Mouse (Mus musculus): ENCODE data around the gene Sorbs2. TPM values are rescaled to one million over a fixed set of nuclear protein-coding genes. Genes with fewer than 3 reads are reported as not detected.

Gene Sorbs2
- polyA plus RNA-seq, 1 experiment from 2014 or later = 458 TPM

DNA sequence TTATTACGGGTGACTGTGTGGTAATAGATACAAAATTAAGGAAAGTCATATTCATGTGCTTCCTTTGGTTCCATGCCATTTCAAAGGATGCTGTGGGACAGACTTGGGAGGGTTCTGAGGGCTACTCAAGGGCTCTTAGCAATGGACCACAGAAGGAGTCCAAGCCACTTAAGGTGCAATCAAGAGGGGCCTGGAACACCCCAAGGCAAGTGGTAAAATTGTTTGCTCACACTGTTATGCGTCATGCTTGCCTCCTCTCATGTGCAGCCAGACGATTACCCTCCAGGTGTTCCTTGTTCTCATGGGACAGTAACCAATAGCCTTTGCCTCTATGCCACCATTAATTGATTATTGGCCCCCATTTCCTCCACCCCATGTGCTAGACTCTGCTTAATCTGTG is 216.6 kb downstream of the Sorbs2 start:
- H3K9ac ChIP-seq = no peak overlapping the region
- no peak overlapping the region for H3K4me2 ChIP-seq
- no peak for ATAC-seq (ENCODE audit: insufficient number of reproducible peaks, low FRiP score)
- 81% methylated on average over 3 of the region's 3 CpGs for WGBS
- H3K9me3 ChIP-seq (replicated peaks) = no peaks in the 10 kb centered on the region
- H3K27me3 ChIP-seq (replicated peaks) = no peaks in the 10 kb centered on the region
- H3K4me1 ChIP-seq (replicated peaks) = peaks cover 16% of the 10 kb centered on the region; the same call in 1 of the 2 replicates
- H3K27ac ChIP-seq (ENCODE audit: poor library complexity, severe bottlenecking) = no peak overlapping the region
- no peak overlapping the region for H3K4me3 ChIP-seq
- peaks cover 13% of the 10 kb centered on the region; the same call in 1 of the 2 replicates for H3K36me3 ChIP-seq

DNA sequence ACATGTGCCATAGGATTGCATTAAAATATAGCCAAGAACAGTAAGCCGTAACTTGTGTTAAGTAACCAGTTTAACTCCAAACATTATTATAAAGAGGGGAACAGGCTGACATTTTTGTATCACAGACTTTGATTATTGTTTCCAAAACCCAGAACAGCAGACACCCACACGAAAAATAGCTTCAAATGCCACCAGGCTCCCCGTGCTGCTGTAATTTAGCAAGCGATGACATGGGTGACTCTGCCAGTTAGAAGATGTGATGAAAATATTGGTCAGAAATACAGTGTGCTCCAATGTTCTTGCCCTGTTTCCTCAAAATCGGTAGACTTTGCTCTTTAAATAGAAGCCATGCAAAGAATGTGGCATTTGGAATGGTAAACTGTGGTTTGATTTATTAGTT is 217.7 kb downstream of the Sorbs2 start:
- 72% methylated on average over 5 of the region's 5 CpGs for WGBS
- ATAC-seq (ENCODE audit: insufficient number of reproducible peaks, low FRiP score) = no peak

DNA sequence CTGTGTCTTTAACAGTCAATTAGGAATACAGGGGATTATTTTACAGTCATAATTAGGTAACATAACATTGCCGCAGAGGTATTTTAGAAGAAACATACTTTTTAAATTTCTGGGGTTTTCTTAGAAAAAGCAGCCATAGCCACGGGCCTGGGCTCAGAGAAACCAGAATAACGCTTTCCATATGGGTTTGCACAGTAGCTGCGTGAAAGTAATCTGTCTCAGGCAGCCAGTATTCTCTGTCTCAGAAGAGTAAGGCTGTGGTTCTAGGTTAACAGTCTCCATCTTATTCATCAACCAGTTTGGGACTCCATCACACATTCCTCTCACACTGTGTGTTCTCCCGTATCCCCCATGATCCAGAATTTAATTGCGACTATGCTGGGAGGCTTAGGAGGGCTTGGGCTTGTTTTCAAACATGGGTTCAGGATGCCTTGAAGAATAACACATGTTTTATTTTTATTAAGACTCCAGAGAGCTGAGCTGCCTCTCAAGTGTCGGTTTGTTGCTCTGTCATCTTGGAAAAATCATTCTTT is 222.3 kb downstream of the Sorbs2 start:
- Histone ChIP-seq H3K27me3 (replicated peaks) (no peaks in the 10 kb centered on the region), H3K4me1 (replicated peaks) (peaks cover 24% of the 10 kb centered on the region), H3K9ac (no peak overlapping the region), H3K4me3 (no peak overlapping the region), H3K4me2 (no peak overlapping the region), H3K27ac (ENCODE audit: poor library complexity, severe bottlenecking) (no peak overlapping the region), H3K9me3 (replicated peaks) (no peaks in the 10 kb centered on the region), H3K36me3 (peaks cover 5% of the 10 kb centered on the region; the same call in 1 of the 2 replicates)
- no peak for ATAC-seq (ENCODE audit: insufficient number of reproducible peaks, low FRiP score)
- WGBS = 85% methylated on average over 7 of the region's 7 CpGs

More for the DNA sequence above, 217.7 kb downstream of the Sorbs2 start:
- H3K27ac ChIP-seq (ENCODE audit: poor library complexity, severe bottlenecking) = no peak overlapping the region
- no peaks in the 10 kb centered on the region for H3K27me3 ChIP-seq (replicated peaks)
- H3K4me2 ChIP-seq = no peak overlapping the region
- H3K4me3 ChIP-seq = no peak overlapping the region
- H3K9ac ChIP-seq = no peak overlapping the region
- H3K36me3 ChIP-seq = peaks cover 8% of the 10 kb centered on the region; the same call in 1 of the 2 replicates
- H3K9me3 ChIP-seq (replicated peaks) = no peaks in the 10 kb centered on the region
- H3K4me1 ChIP-seq (replicated peaks) = peaks cover 8% of the 10 kb centered on the region; the same call in 1 of the 2 replicates

DNA sequence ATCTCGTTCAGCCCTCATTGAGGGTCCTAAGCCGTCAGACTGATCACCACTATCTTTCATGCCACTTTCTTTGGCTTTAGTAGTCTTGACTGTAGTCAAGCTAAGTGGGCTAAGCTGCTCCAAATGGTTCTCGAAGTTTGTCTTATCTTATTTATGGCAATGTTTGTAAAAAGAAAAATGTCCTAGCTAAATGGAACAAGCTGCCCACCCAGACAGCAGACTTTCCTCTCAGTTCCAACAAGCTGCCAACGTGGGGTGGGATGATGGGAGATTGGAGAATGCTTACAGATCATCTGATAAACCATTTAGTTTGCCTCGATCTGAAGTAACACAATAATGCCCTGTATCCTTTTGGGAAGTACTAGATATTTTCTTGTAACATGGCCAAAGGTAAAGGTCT is 223.2 kb downstream of the Sorbs2 start:
- ATAC-seq (ENCODE audit: insufficient number of reproducible peaks, low FRiP score) = no peak
- Histone ChIP-seq H3K27me3 (replicated peaks) (no peaks in the 10 kb centered on the region), H3K4me3 (no peak overlapping the region), H3K9ac (no peak overlapping the region), H3K9me3 (replicated peaks) (no peaks in the 10 kb centered on the region), H3K4me2 (no peak overlapping the region), H3K36me3 (peaks cover 5% of the 10 kb centered on the region; the same call in 1 of the 2 replicates), H3K4me1 (replicated peaks) (peaks cover 22% of the 10 kb centered on the region), H3K27ac (ENCODE audit: poor library complexity, severe bottlenecking) (no peak overlapping the region)
- WGBS = 72% methylated on average over 5 of the region's 5 CpGs

DNA sequence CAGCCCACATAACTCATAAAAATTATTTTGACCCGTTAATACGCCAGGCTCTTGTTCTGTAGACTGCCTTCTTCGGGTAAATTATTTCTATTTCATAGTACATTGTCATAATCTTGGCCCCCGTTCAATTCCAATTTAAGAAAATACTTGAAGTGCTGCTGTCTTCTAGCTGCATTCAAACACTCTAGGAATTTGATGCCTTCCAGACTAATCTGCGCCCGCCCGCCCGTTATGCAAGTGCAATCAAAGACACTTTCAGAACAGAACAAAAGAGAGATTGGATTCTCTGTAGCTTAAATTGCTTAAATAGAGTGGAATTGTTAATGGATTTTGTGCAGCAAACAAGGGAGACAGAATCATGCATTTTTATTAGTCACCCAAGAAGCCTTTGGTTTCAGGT is 226.5 kb downstream of the Sorbs2 start:
- Histone ChIP-seq H3K36me3 (peaks cover 9% of the 10 kb centered on the region; the same call in 1 of the 2 replicates), H3K4me2 (no peak overlapping the region), H3K9ac (no peak overlapping the region), H3K9me3 (replicated peaks) (no peaks in the 10 kb centered on the region), H3K4me1 (replicated peaks) (peaks cover 26% of the 10 kb centered on the region), H3K4me3 (no peak overlapping the region), H3K27ac (ENCODE audit: poor library complexity, severe bottlenecking) (no peak overlapping the region; the same call in 1 of the 2 replicates), H3K27me3 (replicated peaks) (no peaks in the 10 kb centered on the region)
- 65% methylated on average over 8 of the region's 8 CpGs for WGBS
- no peak for ATAC-seq (ENCODE audit: insufficient number of reproducible peaks, low FRiP score)

DNA sequence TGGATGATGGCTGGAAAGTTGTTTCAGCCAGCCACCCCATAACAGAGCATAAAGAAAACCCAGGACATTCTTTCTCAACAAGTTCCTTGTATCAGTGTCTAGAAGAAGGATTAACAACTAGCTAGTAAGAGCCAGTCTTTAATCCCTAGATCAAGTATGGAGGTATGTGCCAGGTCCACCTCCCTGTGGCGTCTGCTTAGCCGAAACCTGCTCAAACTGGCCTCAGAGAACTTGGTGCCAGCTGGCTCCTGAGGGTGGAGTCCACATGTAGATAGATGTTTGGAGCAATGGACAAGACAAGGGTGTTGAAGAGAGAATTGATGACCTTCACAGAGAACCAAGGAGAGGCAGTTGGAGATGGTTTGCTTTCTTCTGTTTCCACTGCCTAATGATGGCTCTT is 229.7 kb downstream of the Sorbs2 start:
- Histone ChIP-seq H3K27me3 (replicated peaks) (no peaks in the 10 kb centered on the region), H3K4me2 (no peak overlapping the region), H3K9ac (no peak overlapping the region), H3K4me3 (no peak overlapping the region), H3K36me3 (peaks cover 16% of the 10 kb centered on the region), H3K4me1 (replicated peaks) (peaks cover 30% of the 10 kb centered on the region), H3K27ac (ENCODE audit: poor library complexity, severe bottlenecking) (no peak overlapping the region), H3K9me3 (replicated peaks) (no peaks in the 10 kb centered on the region)
- 75% methylated on average over 2 of the region's 2 CpGs for WGBS
- ATAC-seq (ENCODE audit: insufficient number of reproducible peaks, low FRiP score) = no peak

DNA sequence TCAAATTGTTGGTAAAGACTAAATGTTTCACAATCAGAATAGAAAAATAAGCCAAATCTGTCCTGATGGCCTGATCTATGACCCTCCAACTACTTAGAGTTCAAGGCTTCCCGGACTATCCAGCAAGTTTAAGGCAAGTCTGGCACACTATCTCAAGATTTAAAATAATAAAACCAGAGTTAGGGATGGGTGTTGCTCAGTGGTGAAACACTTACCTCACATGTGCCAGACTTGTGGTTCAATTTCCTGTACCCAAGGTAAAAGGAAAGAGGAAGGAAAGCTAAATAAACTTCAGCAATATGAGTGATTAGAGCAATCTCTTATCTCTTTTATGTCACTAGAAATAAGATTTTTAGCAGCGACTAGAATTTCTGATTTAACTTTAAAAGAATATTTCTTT is 235.7 kb downstream of the Sorbs2 start:
- Histone ChIP-seq H3K4me1 (replicated peaks) (peaks cover 8% of the 10 kb centered on the region; the same call in 1 of the 2 replicates), H3K9me3 (replicated peaks) (no peaks in the 10 kb centered on the region), H3K27me3 (replicated peaks) (no peaks in the 10 kb centered on the region), H3K36me3 (peaks cover 29% of the 10 kb centered on the region), H3K4me2 (no peak overlapping the region), H3K9ac (no peak overlapping the region), H3K4me3 (no peak overlapping the region), H3K27ac (ENCODE audit: poor library complexity, severe bottlenecking) (no peak overlapping the region)
- WGBS = 69% methylated on average over 2 of the region's 2 CpGs
- ATAC-seq (ENCODE audit: insufficient number of reproducible peaks, low FRiP score) = no peak

DNA sequence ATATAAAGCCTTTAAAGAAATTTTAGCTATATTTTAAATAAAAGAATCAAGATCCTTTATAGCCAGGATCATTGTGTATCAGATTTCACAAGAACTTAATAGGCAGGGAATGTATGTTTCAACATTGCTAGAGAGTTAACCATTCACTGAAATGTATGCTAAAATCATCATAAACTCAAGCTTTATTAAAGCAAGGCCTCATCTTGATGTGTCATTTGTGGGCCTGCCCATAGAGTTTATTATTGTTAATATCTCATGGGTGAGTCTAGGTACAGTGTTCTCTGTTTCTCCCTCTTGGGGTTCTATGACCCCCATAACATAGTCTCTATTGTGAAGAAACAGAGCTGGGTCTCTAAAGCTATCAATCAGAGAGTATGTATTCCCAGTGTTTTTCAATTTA is 236.2 kb downstream of the Sorbs2 start:
- ATAC-seq (ENCODE audit: insufficient number of reproducible peaks, low FRiP score) = no peak
- H3K27ac ChIP-seq (ENCODE audit: poor library complexity, severe bottlenecking) = no peak overlapping the region
- H3K27me3 ChIP-seq (replicated peaks) = no peaks in the 10 kb centered on the region
- peaks cover 31% of the 10 kb centered on the region for H3K36me3 ChIP-seq
- no peak overlapping the region for H3K9ac ChIP-seq
- H3K4me1 ChIP-seq (replicated peaks) = peaks cover 8% of the 10 kb centered on the region; the same call in 1 of the 2 replicates
- H3K4me2 ChIP-seq = no peak overlapping the region
- no peaks in the 10 kb centered on the region for H3K9me3 ChIP-seq (replicated peaks)
- H3K4me3 ChIP-seq = no peak overlapping the region

DNA sequence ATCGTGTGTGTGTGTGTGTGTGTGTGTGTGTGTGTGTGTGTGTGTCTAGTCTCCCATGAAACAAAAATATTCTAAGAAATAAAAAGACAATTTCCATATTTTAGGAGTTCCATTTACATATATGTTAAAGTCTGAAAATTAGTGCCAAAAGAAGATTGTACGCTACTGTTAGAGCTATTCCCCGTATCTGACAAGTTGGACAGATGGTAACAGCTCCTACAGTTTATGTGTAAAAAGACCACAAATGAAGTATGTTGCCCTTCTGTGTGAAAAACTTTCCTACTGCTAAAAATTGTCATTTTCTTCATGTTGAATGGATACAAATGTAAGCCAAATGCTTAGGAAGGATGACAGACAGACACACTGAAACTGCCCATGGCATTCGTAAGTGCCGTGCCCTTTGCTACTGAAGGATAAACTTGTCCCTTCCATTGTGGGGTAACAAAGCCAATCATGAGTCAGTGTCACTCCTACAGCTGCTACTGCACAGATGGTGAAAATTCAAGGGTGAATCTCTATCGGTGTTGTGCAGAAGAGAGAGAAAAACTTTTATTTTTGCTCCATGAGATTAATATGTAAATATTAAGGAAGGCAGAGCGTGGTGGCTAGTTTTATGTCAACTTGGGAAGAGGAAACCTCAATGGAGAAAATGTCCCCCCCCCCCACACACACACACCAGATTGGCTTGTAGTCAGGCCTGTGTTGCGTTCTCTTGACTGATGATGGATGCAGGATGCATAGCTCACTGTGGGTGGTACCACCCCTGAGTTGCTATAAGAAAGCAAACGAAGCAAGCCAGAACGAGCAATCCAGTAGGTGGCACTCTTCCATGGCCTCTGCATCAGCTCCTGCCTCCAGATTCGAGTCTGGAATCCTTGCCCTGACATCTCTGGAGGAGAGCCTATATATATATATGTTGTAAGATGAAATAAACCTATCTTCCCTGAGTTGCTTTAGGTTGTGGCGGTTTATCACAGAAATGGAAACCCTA is 244.2 kb downstream of the Sorbs2 start:
- peaks cover 58% of the 10 kb centered on the region for H3K36me3 ChIP-seq
- no peaks in the 10 kb centered on the region for H3K4me1 ChIP-seq (replicated peaks)
- 65% methylated on average over 12 of the region's 12 CpGs for WGBS
- H3K9me3 ChIP-seq (replicated peaks) = no peaks in the 10 kb centered on the region
- H3K27me3 ChIP-seq (replicated peaks) = no peaks in the 10 kb centered on the region
- no peak overlapping the region for H3K27ac ChIP-seq (ENCODE audit: poor library complexity, severe bottlenecking)
- no peak overlapping the region for H3K9ac ChIP-seq
- no peak overlapping the region for H3K4me3 ChIP-seq
- no peak for ATAC-seq (ENCODE audit: insufficient number of reproducible peaks, low FRiP score)
- no peak overlapping the region for H3K4me2 ChIP-seq

DNA sequence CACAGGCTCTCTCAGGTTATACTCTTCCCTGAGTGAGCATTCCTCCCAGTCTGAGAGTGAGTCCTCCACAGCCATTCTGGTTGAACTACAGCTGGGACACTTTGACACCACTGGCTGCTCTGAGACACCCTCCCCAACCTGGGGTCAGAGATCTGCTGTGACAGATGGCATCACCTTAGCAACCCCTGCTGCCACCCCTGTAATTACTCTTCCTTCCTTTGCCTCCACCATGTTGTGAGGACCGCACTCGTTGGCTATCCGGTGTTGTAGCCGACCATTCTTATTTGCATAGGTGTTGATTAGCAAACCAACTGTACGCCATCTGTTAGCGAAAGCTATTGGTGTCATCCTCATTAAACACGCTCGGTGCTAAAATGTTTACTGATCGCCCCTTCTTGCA is 247.9 kb downstream of the Sorbs2 start:
- H3K36me3 ChIP-seq = peaks cover 60% of the 10 kb centered on the region

DNA sequence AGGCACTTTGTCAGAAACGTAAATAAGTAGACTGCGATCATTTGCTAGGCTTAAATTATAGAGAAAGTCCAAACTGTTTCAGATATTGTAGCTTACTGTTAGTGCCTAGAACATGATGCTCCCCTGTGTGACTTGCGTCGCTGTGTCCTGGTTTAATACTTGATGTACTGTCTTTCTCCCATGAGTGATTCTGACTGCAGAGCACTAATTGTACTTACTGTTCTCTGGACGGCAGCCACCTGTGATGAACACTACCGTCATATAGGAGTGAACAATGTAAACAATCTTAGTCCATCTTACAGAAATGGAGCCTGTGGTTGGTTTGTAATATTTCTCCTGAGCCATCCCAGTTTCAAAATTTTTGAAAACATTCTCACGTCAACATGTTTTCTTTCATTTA is 248.4 kb downstream of the Sorbs2 start:
- no peak overlapping the region for H3K9ac ChIP-seq
- peaks cover 59% of the 10 kb centered on the region for H3K36me3 ChIP-seq
- no peaks in the 10 kb centered on the region for H3K9me3 ChIP-seq (replicated peaks)
- H3K27ac ChIP-seq (ENCODE audit: poor library complexity, severe bottlenecking) = no peak overlapping the region
- no peak for ATAC-seq (ENCODE audit: insufficient number of reproducible peaks, low FRiP score)
- no peaks in the 10 kb centered on the region for H3K27me3 ChIP-seq (replicated peaks)
- 91% methylated on average over 7 of the region's 7 CpGs for WGBS
- no peaks in the 10 kb centered on the region for H3K4me1 ChIP-seq (replicated peaks)
- no peak overlapping the region for H3K4me2 ChIP-seq
- H3K4me3 ChIP-seq = no peak overlapping the region

More for the DNA sequence above, 247.9 kb downstream of the Sorbs2 start:
- ATAC-seq (ENCODE audit: insufficient number of reproducible peaks, low FRiP score) = no peak
- no peaks in the 10 kb centered on the region for H3K9me3 ChIP-seq (replicated peaks)
- H3K4me3 ChIP-seq = no peak overlapping the region
- no peak overlapping the region for H3K27ac ChIP-seq (ENCODE audit: poor library complexity, severe bottlenecking)
- no peaks in the 10 kb centered on the region for H3K27me3 ChIP-seq (replicated peaks)
- H3K4me2 ChIP-seq = no peak overlapping the region
- H3K9ac ChIP-seq = no peak overlapping the region
- H3K4me1 ChIP-seq (replicated peaks) = no peaks in the 10 kb centered on the region
- 84% methylated on average over 9 of the region's 9 CpGs for WGBS
